In the genomic region with DNA sequence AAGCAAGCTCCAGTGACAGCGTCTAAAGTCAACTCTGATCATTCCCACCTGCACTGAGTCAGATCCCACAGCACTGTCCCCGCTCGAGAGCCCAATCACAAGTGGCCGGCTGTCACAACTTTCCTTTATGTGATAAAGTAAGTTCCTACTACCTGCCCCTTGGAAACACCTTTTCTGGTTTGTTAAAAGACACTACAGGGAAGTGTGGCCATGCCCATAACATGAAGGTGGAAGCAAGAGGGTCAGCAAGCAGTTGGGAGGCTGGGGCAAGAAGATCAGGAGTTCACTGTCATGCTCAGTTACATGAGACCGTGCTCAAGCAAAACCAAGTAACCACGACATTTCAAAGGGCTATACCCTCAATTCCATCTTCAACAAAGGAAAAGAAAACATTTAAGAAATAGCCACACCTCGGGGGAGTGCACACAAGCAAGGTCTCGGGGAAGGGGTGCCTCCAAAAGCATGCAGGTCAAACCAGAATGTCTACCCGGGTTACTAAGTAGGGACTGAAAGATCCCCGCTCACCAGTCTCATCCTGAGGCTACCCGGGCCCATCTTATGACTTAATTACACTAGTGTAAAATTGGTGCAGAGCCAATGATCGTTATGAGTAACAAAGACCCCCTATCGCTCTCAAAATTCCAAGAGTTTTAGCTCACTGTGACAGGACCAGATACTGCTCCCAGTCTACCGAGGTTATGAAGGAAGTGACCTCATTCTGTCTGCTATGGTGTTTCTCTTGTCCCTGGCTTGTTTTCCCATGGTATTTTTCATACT, we compare ENCODE assay signal across 18 mouse cellular contexts. TPM values are rescaled to one million over a fixed set of nuclear protein-coding genes. Genes with fewer than 3 reads are reported as not detected.
A peak's percentile ranks its signal among the peaks of the same experiment; 100 is the strongest.
DNase-seq lines count a peak whose midpoint lies in the region; ATAC-seq lines count a peak whose summit lies in the region.
"Had no signal": no experiment of that assay in that cellular context is flagged by ENCODE, and none has a peak within 500 bp of the region (broad histone marks: within the 10 kb centered on the region; RNA-seq: fewer than 3 reads in every experiment).

No protein-coding gene starts in this region.

- H3K27ac ChIP-seq in heart, embryonic 12.5 days (ENCODE audit: poor library complexity, severe bottlenecking): peak overlapping the region; percentile 55; the same call in 1 of the 2 replicates
- no peak overlapping the region for H3K27ac ChIP-seq in hindbrain, embryonic 16.5 days (ENCODE audit: low read depth, low read length)
- H3K27ac ChIP-seq in hindbrain, embryonic 12.5 days: no peak overlapping the region
- no peak overlapping the region for H3K27ac ChIP-seq in midbrain, embryonic 11.5 days (ENCODE audit: low read depth, low read length)
- no peak overlapping the region for H3K27ac ChIP-seq in midbrain, embryonic 14.5 days (replicated peaks; ENCODE audit: low read depth, low read length)
- H3K27ac ChIP-seq: embryonic facial prominence, embryonic 15.5 days; limb, embryonic 12.5 days; liver, embryonic 14.5 days; midbrain, embryonic 12.5 days; stomach, embryonic 15.5 days had no signal

- intact Hi-C loops in heart, postnatal 14 days (cut with DNase I): loop anchor here (10.0 kb wide), 1 partner anchor 333 kb away; no protein-coding TSS in a partner anchor

- no peaks in the 10 kb centered on the region for H3K9me3 ChIP-seq in heart, embryonic 12.5 days (replicated peaks)
- no peaks in the 10 kb centered on the region for H3K9me3 ChIP-seq in hindbrain, embryonic 16.5 days (ENCODE audit: control insufficient read depth, low read length)
- no peaks in the 10 kb centered on the region for H3K9me3 ChIP-seq in hindbrain, embryonic 12.5 days (replicated peaks)
- H3K9me3 ChIP-seq in midbrain, embryonic 11.5 days (ENCODE audit: control insufficient read depth, low read length): no peaks in the 10 kb centered on the region
- no peaks in the 10 kb centered on the region for H3K9me3 ChIP-seq in midbrain, embryonic 14.5 days (ENCODE audit: control insufficient read depth, low read length)
- H3K9me3 ChIP-seq: embryonic facial prominence, embryonic 15.5 days; limb, embryonic 12.5 days; midbrain, embryonic 12.5 days; stomach, embryonic 15.5 days had no signal

- DNase-seq in heart, postnatal 14 days: no peak
- peak; percentile 59 for DNase-seq in midbrain, embryonic 11.5 days (ENCODE audit: low spot score, missing footprints)
- no peak for DNase-seq in midbrain, embryonic 14.5 days
- no peak for DNase-seq in yolk sac, embryonic 10.5 days (ENCODE audit: low spot score)
- DNase-seq: B cell, adult 2 months; cerebellum, adult 18-20 months; cerebellum, postnatal 36 days; gastrocnemius, adult 2 months; thymus, adult 18-20 months; thymus, postnatal 4 days had no signal

- H3K4me1 ChIP-seq in heart, embryonic 12.5 days (replicated peaks): peaks cover 72% of the 10 kb centered on the region
- H3K4me1 ChIP-seq in hindbrain, embryonic 16.5 days (ENCODE audit: control insufficient read depth, insufficient read depth, low read depth, low read length): peaks cover 37% of the 10 kb centered on the region
- H3K4me1 ChIP-seq in hindbrain, embryonic 12.5 days: peaks cover 38% of the 10 kb centered on the region
- peaks cover 15% of the 10 kb centered on the region for H3K4me1 ChIP-seq in midbrain, embryonic 11.5 days (ENCODE audit: control insufficient read depth, insufficient read depth, low read length)
- H3K4me1 ChIP-seq in midbrain, embryonic 14.5 days (ENCODE audit: control insufficient read depth, insufficient read depth, low read length): peaks cover 22% of the 10 kb centered on the region

- peak overlapping the region; percentile 42 for H3K4me2 ChIP-seq in heart, embryonic 12.5 days
- H3K4me2 ChIP-seq in hindbrain, embryonic 16.5 days (ENCODE audit: low read length): peak overlapping the region; percentile 3; the same call in 1 of the 2 replicates
- no peak overlapping the region for H3K4me2 ChIP-seq in hindbrain, embryonic 12.5 days (replicated peaks)
- H3K4me2 ChIP-seq in midbrain, embryonic 11.5 days: no peak overlapping the region
- H3K4me2 ChIP-seq in midbrain, embryonic 14.5 days (ENCODE audit: low read length): no peak overlapping the region
- H3K4me2 ChIP-seq: embryonic facial prominence, embryonic 15.5 days; midbrain, embryonic 12.5 days had no signal

- whole genome bisulfite sequencing in heart, embryonic 12.5 days: 52% methylated on average over 14 of the region's 14 CpGs
- WGBS in hindbrain, embryonic 16.5 days: 69% methylated on average over 14 of the region's 14 CpGs
- 80% methylated on average over 14 of the region's 14 CpGs for WGBS in hindbrain, embryonic 12.5 days
- 84% methylated on average over 14 of the region's 14 CpGs for WGBS in midbrain, embryonic 11.5 days
- 84% methylated on average over 14 of the region's 14 CpGs for WGBS in midbrain, embryonic 14.5 days

- no peaks in the 10 kb centered on the region for H3K27me3 ChIP-seq in heart, embryonic 12.5 days (replicated peaks)
- H3K27me3 ChIP-seq in hindbrain, embryonic 16.5 days (replicated peaks; ENCODE audit: control insufficient read depth, insufficient read depth, low read length): no peaks in the 10 kb centered on the region
- H3K27me3 ChIP-seq in hindbrain, embryonic 12.5 days: 0 out of 2 replicates have a peak, but pooled peaks cover 2% of the 10 kb centered on the region
- no peaks in the 10 kb centered on the region for H3K27me3 ChIP-seq in midbrain, embryonic 11.5 days (ENCODE audit: control insufficient read depth, insufficient read depth, low read length)
- H3K27me3 ChIP-seq in midbrain, embryonic 14.5 days (ENCODE audit: control insufficient read depth, insufficient read depth, low read length): no peaks in the 10 kb centered on the region
- H3K27me3 ChIP-seq: embryonic facial prominence, embryonic 15.5 days; limb, embryonic 12.5 days; midbrain, embryonic 12.5 days; stomach, embryonic 15.5 days had no signal

- ATAC-seq in heart, embryonic 12.5 days (ENCODE audit: insufficient number of reproducible peaks, low FRiP score): no peak
- ATAC-seq in hindbrain, embryonic 16.5 days: no peak
- no peak for ATAC-seq in hindbrain, embryonic 12.5 days (ENCODE audit: low FRiP score)
- ATAC-seq in midbrain, embryonic 11.5 days (ENCODE audit: low FRiP score): no peak
- no peak for ATAC-seq in midbrain, embryonic 14.5 days (ENCODE audit: low FRiP score, low TSS enrichment)

- H3K36me3 ChIP-seq in heart, embryonic 12.5 days: no peaks in the 10 kb centered on the region
- H3K36me3 ChIP-seq in hindbrain, embryonic 16.5 days (ENCODE audit: control insufficient read depth, insufficient read depth, low read length): no peaks in the 10 kb centered on the region
- H3K36me3 ChIP-seq in hindbrain, embryonic 12.5 days: no peaks in the 10 kb centered on the region
- H3K36me3 ChIP-seq in midbrain, embryonic 11.5 days (ENCODE audit: control insufficient read depth, insufficient read depth, low read length): no peaks in the 10 kb centered on the region
- no peaks in the 10 kb centered on the region for H3K36me3 ChIP-seq in midbrain, embryonic 14.5 days (ENCODE audit: control insufficient read depth, insufficient read depth, low read length)
- H3K36me3 ChIP-seq: embryonic facial prominence, embryonic 15.5 days; midbrain, embryonic 12.5 days; stomach, embryonic 15.5 days had no signal

- H3K9ac ChIP-seq in heart, embryonic 12.5 days: no peak overlapping the region
- H3K9ac ChIP-seq in hindbrain, embryonic 16.5 days (ENCODE audit: low read depth, low read length): no peak overlapping the region
- H3K9ac ChIP-seq in hindbrain, embryonic 12.5 days: no peak overlapping the region
- no peak overlapping the region for H3K9ac ChIP-seq in midbrain, embryonic 11.5 days (ENCODE audit: low read length)
- H3K9ac ChIP-seq in midbrain, embryonic 14.5 days (replicated peaks; ENCODE audit: low read length): no peak overlapping the region
- H3K9ac ChIP-seq: embryonic facial prominence, embryonic 15.5 days; limb, embryonic 12.5 days; liver, embryonic 14.5 days; midbrain, embryonic 12.5 days; stomach, embryonic 15.5 days had no signal

- H3K4me3 ChIP-seq in heart, embryonic 12.5 days: peak overlapping the region; percentile 16; the same call in 1 of the 2 replicates
- H3K4me3 ChIP-seq in hindbrain, embryonic 16.5 days (ENCODE audit: low read length): no peak overlapping the region
- no peak overlapping the region for H3K4me3 ChIP-seq in hindbrain, embryonic 12.5 days
- no peak overlapping the region for H3K4me3 ChIP-seq in midbrain, embryonic 11.5 days (ENCODE audit: low read depth, low read length)
- H3K4me3 ChIP-seq in midbrain, embryonic 14.5 days (replicated peaks; ENCODE audit: low read depth, low read length): no peak overlapping the region
- H3K4me3 ChIP-seq: embryonic facial prominence, embryonic 15.5 days; gastrocnemius, adult 2 months; limb, embryonic 12.5 days; midbrain, embryonic 12.5 days; stomach, embryonic 15.5 days had no signal

RNA-seq across cellular contexts. Expression of gene Sec24b, which starts 3.6 kb away (rescaled TPM):
- 32.1 and 35.5 TPM in 2 replicates for polyA plus RNA-seq in heart, embryonic 12.5 days (2016; fragmentation: Nextera tagmentation; extraction: Ambion mirVana)
- total RNA-seq in heart, postnatal 14 days (2021): 10 to 100 TPM; 33.4 to 34.8 TPM
- polyA plus RNA-seq in hindbrain, embryonic 16.5 days (2015; fragmentation: Nextera tagmentation; extraction: Ambion mirVana): 29.6 and 38.0 TPM in 2 replicates
- 36.8 and 36.9 TPM in 2 replicates for polyA plus RNA-seq in hindbrain, embryonic 12.5 days (2016; fragmentation: Nextera tagmentation; extraction: Ambion mirVana)
- 25.6 and 27.0 TPM in 2 replicates for polyA plus RNA-seq in midbrain, embryonic 11.5 days (2014; fragmentation: Nextera tagmentation; extraction: Ambion mirVana)
- 30.6 and 36.3 TPM in 2 replicates for polyA plus RNA-seq in midbrain, embryonic 14.5 days (2014; fragmentation: Nextera tagmentation; extraction: Ambion mirVana)

Comparison
In these comparisons a context has a peak if more than half of its experiments do, and no peak if none do; other contexts are left out.
1. H3K4me2 ChIP-seq: peak in heart, embryonic 12.5 days (single experiment) and hindbrain, embryonic 16.5 days (single experiment); none in hindbrain, embryonic 12.5 days (single experiment), midbrain, embryonic 11.5 days (single experiment) and midbrain, embryonic 14.5 days (single experiment).